Mouse (Mus musculus) adrenal gland, postnatal 4 days (tissue): ENCODE results near the gene Pdcd7. TPM values are rescaled to one million over a fixed set of nuclear protein-coding genes. Genes with fewer than 3 reads are reported as not detected.

Experiments used
- DNase-seq, 2 experiments: peaks; one replicate each; pipeline ENCODE4 v3.0.0; 2021 to 2022; ENCODE audit warnings: low spot score in 2 of 2, mixed read lengths in 2 of 2
- total RNA-seq, 2 experiments: library from RNA; stranded (reverse); gene quantifications; 2 replicates each; pipeline ENCODE4 v1.2.3; 2021

Gene Pdcd7
- total RNA-seq, 2 experiments from 2014 or later: 22.2 to 23.8 TPM

DNA sequence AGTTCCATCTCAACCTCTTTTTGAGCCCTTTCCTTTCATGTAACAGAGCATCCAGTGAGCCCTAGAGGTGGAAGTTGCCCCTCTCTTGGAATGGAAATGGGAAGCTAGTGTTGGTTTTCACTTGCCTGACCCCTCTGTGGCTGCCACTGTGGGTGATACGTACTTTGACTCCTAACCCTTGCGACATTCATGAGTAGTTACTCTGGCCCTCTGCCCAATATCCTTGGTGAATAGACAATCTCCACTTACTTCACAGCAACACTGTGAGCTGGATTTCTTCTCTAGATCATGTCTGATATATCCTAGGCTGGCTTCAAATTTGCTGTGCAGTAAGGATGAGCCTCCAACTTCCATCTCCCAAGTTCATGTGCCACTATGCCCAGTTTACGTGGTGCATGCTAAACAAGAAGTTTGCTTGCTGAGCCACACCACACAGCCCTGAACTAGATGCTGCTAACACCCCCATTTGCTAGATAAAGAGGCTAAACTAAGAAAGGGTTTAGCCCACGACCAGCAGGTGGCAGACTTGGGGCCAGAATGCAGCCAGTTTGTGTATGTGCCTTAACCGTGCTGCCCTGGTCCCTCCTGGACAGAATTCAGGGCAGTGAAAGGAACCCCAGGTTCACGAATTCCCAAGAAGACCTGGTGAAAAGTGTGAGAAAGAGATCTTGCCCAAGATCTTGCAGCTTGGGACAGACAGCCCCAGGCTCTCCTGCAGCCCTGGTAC, 46.9 kb downstream of the Pdcd7 start:
- peak in 1 of 2 experiments; percentile 51 for DNase-seq

DNA sequence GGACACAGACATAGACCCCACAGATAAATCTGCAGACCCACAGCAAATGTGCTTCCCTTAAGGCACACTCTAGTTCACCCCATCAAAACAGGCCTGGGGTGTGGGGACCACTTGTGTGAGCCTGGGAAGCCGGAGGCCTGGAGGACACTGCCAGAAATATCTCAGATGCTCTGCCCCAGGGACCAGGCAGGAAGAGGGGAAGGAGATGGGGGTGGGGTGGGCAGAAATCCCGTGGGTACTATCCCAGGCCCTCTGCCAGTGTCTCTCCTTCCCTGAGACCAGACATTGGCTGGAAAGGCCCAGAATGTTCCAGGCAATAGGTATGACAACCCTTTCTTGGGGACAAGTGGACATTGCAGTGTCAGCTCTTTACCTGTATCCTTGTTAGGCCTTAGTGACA, 47.7 kb downstream of the Pdcd7 start:
- no peak for DNase-seq

DNA sequence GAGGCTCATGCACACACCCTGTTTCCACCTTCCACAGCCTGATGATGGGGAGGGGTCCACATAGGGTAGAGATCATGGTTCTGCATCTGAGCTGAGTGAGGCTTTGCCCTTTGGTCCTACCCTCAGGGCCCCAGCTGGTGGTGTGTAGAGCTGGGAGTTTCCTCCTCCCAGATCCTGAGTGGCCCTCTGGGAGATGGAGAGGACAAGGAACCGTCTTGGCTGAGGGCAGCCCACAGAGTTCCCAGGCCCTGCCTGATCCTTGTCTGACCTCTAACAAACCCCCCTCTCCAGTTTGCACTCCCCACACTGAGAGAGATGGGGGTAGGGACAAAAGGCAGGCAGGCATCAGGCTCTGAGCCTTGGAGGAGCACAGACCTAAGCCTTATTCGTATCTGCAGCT, 48.5 kb downstream of the Pdcd7 start:
- DNase-seq: no peak

DNA sequence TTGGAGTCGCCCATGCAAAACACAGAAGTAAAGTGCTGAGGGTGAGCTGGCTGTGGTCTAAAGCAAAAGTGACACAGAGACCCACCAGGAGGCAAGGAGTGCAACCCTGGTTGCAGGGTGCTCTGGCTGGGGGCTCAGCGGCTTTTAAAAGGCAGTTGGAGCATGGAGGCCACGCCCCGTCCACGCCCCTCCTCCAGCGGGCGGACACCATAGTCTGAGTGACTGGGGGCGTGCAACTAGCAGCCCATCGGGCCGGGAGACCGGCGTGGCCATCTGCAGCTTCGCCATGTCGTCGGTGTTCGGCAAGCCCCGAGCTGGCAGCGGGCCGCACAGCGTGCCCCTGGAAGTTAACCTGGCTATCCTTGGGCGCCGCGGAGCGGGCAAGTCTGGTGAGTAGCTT, 52.4 kb downstream of the Pdcd7 start, which contains the start of gene Rasl12:
Rasl12 (plus strand) TSS at position 228 of the 400 bp plus-strand sequence.
- DNase-seq: peak; percentile 26 to 46

DNA sequence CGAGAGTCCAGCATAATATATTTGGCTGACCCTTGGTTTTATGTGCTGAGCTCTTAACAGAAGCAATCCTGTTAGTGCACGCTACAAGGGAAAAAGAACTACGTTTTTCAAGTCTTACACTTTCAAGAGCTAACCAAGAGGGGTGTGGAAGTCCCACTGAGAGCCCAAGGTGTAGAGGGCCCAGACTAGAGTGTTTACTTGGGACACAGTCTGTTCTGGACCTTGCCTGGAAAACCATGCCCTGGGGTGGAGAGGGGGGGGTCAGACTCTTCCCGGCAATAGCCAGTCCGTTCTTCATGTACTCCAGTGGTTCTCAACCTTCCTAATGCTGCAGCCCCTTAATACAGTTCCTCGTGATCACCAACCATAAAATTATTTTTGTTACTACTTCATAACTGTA, 54.0 kb downstream of the Pdcd7 start:
- no peak for DNase-seq

DNA sequence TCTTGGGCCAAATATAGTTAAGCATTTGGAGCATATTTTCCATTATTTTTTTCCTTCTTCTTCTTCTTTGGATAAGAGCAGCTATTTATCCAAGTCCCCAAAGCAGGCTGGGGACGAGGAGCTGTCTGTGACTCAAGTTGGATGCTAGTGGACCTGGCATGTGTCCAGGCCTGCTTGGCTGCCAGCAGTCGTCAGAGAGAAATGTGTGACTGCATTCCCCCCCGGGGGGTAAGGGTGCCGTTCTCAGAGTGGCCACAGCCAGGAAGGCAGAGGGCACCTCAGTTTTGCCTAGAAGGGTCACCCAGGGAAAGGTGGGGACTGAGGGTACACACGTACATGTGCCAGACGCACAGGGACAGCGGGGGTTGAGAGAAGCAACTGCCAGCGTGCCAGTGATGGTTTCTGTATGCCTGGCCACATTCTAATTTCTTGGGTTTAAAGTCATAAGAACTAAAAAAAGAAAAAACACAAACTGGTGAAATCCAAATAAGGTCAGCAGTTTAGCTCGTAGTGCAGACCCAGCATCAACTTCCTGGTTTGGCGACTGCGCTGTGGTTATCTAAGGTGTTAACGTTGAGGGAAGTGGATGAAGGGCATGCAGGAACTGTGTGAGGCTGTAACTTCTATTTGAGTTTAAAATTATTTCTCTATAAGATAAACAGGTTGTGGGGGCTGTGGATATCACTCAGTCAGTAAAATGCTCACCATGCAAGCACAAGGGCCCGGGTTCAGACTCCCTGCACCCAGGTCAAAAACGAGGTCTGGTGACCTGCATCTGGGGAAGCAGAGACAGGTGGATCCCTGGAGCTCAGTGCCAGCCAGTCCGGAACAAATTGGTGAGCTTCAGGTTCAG, 58.7 kb downstream of the Pdcd7 start:
- DNase-seq: peak; percentile 42 to 63

DNA sequence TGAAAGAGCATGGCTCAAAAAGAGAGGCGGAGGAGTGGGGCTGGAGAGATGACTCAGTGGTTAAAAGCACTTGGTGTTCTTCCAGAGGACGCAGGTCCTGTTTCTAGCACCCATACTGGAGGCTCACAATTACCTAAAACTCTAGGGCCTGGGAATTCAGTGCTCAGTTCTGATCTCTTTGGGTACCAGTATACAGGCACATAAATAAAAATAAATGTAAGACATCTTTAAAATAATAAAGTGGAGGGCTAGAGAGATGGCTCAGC, 59.2 kb downstream of the Pdcd7 start:
- DNase-seq: no peak

DNA sequence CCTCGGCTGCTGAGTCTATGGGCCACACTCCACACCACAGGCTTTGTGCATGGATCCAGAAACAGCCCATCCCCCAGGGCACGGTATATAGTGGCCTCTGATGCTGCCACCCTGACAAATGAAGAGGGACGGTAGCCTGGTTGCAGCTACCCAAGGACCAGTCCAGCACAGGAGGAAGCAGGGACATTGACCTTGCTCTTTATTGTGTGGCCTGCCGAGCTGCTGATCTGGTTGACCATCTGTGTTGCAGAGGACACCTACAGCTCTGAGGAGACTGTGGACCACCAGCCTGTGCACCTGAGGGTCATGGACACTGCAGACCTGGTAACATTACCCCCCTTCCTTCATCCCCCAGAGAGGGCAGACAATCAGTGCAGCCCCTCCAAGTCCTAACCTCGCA, 61.4 kb downstream of the Pdcd7 start:
- no peak for DNase-seq

DNA sequence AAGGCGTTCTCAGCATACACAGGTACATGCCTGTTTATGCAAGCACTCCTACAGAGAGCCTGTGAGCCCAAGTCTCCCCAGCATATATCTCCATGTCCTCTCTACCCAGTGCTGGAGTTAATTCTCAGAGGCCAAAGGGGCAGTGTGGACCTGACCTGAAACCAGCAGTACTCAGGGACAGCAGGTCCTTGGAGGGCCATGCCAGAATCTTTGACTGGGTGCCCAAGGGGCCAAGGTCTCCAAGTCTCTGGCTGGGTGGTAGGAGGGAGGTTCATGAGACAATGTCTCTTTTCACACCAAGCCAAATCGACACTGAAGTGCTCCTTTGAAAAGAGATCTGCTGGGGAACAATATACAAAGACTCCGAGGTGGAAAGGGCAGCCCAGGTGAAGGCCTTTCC, 62.0 kb downstream of the Pdcd7 start:
- DNase-seq: no peak

DNA sequence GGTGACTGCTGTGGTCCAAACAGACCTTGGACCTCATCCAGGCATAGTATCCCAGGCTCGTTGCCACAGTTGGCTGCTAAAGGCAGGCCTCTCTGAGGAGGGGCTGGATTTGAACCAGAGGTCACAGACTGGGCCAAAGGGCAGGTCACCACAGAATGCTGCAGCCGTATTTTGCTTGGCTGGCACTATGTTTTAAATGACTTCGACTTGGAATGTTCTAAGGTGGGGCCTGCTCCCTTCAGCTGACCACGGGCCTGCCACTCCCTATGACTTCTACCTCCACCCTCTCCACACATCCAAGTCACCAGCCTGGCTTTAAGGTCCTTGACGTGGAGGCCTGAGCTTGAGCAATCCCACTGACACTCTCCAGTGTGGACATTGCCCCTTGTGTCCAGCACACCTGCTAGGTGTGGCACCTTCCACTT, 63.0 kb downstream of the Pdcd7 start:
- DNase-seq: no peak

Other genes with a start within 250 kb of the Pdcd7 start
- gene Igdcc4, start 244.6 kb upstream of the Pdcd7 start, total RNA-seq: 10 to 100 TPM; 36.6 to 41.9 TPM
- gene Igdcc3, start 204.9 kb upstream of the Pdcd7 start, total RNA-seq: 1 to 10 TPM; 2.2 to 3.6 TPM
- gene Parp16, start 150.8 kb upstream of the Pdcd7 start, total RNA-seq: 10 to 100 TPM; 23.2 to 27.0 TPM
- gene Cilp, start 80.9 kb upstream of the Pdcd7 start, total RNA-seq: 1 to 10 TPM; 4.8 to 7.6 TPM
- 10 to 100 TPM; 72.0 to 81.7 TPM for gene Clpx, start 51.8 kb upstream of the Pdcd7 start, total RNA-seq
- gene Ubap1l, start 14.9 kb downstream of the Pdcd7 start, total RNA-seq: under 1 TPM; 0.67 to 0.68 TPM
- 1 to 10 TPM in 1 of 2 experiments, under 1 TPM in 1; 0.99 to 1.0 TPM for gene Kbtbd13, start 45.5 kb downstream of the Pdcd7 start, total RNA-seq
- gene Rasl12, start 52.4 kb downstream of the Pdcd7 start, total RNA-seq: 10 to 100 TPM; 12.3 to 13.7 TPM
- 1 to 10 TPM; 1.4 to 2.4 TPM for gene Slc51b, start 76.9 kb downstream of the Pdcd7 start, total RNA-seq
- 10 to 100 TPM; 18.1 to 20.4 TPM for gene Mtfmt, start 89.7 kb downstream of the Pdcd7 start, total RNA-seq
- 10 to 100 TPM; 53.9 to 67.0 TPM for gene Spg21, start 114.8 kb downstream of the Pdcd7 start, total RNA-seq
- gene Ankdd1a, start 174.1 kb downstream of the Pdcd7 start, total RNA-seq: 1 to 10 TPM; 1.1 to 1.3 TPM
- 10 to 100 TPM; 44.7 to 45.4 TPM for gene Plekho2, start 233.9 kb downstream of the Pdcd7 start, total RNA-seq
- gene Pif1, start 241.1 kb downstream of the Pdcd7 start, total RNA-seq: 1 to 10 TPM; 4.8 to 4.9 TPM